Mouse (Mus musculus): ENCODE results near the gene Nup62.

Gene Nup62

DNA sequence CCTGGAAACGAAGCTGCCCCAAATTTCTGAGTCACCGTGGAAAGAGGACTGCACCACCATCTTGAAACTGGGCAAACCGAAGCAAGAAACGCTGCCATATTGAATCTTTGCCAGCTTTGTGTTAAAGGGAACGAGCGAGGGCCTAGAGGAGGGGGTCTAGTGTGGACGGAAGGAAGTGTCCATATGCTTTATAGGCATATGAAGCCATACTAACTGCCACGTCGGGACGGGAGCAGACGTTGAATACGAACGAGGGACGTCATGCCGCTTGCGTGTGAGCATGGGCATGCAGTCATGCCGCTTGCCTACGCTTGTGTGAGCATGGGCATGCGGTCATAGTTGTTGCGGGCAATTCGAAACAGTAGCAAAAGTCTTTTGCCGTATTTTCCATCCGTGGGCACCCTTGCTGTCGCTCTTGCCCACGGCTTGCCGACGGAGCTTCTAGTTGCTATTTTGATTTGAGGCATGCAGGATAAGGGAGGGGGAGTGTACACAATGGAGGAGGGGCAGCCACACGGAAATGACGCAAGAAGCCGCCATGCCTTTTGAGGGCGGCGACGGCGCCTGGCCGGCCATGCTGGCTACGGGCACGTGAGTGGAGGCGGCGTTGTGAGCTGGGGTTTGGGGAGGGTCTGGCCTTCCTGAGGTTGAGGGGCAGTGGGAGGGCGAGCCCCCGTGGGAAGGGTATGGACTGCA lies 33.7 kb downstream of the Nup62 start:
- DNase-seq = peak; percentile 93

DNA sequence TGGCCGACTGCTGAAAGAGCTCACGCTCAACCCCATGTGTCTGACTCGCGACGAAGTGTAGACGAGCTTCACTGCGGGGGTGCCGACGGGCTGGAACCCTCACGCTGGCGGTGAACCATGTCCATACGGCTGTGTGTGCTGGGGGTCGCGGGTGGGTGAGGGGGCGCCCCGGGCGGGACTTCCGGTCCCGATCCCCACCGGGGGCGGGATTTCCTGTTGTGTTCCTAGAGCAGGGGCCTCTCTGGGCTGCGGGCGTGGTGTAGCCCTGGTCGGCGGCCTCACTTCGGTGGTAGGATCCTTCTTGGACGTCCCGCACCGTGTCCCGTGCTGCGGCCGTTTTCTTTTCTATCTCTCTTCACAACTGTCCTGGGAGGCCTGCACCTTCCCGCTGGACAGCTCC lies 34.3 kb downstream of the Nup62 start:
- no peak for DNase-seq

DNA sequence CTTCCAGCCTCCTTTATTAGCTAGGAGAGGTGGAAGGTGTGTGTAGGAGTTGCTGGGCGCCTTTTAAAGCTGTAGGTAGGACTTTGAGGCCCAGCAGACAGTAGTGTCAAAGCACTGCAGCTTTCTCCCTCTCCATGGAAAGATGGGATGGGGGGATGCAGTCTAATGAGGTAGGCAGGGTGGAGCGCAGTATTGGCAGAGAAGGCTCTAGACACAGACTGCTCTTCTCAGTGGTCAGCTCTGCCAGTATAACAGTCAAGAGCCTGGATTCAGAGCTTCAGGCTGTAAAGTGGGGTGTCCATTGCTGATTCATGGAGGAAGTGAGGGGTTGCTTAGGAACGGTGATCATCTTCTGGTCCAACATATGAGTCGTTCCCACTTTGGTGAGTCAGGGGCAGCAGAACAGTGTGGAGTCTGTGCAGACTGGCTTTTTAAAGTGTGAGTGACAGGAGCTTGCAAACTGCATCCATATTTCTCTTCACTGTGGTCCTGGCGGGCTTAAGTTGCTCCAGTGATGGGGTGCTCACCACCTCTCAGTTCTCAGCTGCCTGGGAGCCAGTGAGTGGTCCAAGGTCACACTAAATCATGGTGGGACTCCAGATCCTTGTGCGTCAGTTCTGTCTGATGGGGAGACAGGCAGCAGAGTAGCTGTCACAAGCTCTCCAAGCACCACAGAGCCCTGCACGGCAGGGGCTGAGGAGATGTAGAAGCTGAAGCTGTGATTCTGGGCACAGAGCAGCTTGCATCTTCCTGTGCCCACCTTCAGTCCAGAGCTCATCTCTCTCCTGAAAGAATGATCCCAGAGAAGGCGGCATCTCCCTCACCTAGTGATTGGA lies 35.1 kb downstream of the Nup62 start:
- no peak for DNase-seq

DNA sequence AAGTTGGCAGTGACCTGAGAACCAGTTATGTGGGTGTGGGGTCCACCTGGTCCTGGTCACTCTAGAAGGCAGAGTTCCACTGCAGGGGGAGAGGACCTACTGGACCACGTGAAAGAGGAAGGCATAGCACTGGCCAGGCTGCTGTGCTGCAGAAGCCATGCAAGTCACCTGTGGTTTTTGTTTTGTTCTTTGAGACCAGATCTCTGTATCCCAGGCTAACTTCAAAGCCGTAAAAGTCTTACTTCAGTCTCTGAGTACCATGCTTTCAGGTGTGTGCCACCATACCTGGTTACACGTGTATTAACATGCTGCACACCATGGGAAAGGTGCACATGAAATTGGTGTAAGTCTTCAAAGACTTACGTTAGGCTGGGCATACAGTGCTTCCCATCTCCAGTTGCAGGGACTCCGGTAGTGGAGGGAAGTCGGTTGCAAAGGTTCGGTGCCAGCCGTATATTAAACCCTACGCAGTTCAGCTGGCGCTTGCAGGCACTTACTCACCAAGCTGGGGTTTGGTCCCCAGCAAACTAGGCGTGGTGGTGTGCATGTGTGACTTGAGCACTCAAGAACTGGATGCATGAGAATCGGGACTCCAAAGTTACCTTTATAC lies 35.8 kb downstream of the Nup62 start:
- DNase-seq = no peak

DNA sequence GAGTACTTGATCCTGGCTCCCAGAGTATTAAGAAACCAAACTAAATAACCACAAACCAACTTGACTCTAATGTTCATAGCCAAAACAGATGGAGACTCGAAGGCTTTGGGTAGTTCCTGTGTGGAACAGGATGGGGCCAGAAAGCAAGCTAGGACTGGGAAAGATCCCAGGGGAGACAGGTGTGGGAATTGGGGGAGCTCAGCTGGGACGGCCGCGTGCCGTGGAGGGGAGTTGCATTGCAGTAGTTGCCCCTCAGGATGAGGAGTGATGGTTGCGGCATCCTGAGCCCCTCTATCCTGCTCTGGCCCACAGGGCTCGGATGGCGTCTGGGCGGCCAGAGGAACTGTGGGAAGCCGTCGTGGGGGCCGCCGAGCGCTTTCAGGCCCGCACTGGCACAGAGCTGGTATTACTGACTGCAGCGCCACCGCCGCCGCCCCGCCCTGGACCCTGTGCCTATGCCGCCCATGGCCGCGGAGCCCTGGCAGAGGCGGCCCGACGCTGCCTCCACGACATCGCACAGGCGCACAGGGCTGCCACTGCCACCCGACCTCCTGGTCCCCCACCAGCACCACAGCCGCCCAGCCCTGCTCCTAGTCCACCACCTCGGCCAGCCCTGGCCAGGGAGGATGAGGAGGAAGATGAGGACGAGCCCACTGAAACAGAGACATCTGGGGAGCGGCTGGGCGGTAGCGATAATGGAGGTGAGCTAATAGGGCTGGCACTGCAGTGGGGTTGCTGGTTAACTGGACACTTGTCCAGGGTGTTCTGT lies 36.6 kb downstream of the Nup62 start:
- no peak for DNase-seq

DNA sequence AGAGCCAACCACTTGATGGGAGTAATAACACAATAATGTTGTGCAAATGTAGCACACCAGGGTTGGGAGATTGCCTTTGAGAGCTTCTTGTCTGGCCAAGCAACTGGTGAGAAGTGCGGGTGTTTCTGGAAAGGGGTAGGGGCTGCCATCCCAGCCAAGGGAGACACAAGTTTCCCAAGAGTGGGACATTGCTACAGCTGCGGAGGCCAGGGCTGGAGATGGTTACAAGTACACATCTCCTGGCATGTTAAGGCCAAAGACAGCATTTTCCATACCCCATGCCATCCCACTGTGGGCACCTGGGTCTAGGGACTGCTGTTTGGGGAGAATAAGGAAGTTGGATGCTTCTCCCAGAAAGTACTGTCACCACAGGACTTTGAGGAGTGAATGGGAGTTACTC lies 37.2 kb downstream of the Nup62 start:
- no peak for DNase-seq

DNA sequence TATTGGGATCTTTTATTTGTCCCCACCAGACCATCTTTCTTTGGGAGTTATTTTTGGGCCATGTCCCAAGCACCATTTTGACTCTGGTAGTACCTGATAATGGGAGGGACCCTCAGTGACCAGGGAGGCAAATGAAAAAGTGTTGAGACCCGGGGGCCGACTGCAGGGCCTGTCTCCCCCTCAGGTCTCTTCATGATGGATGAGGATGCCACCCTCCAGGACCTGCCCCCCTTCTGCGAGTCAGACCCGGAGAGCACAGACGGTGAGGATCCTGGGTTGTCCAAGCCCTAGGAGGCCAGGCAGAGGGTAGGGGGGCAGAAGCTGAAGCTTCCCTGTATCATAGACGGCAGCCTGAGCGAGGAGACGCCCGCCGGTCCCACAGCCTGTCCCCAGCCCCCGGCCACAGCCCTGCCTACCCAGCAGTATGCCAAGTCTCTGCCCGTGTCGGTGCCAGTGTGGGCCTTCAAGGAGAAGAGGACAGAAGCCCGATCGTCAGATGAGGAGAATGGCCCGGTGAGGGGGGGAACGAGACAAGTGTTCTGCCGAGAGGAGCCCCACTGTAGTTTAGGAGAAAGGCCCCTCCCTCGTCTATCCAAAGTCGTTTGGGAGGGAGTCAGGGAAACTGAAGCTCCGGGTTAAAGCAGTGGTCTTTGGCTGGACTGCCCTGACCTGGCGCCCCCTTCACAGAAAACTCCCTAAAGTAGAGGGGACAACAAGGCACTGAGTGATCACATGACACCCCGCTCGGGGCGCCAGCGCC lies 37.9 kb downstream of the Nup62 start:
- DNase-seq = no peak

DNA sequence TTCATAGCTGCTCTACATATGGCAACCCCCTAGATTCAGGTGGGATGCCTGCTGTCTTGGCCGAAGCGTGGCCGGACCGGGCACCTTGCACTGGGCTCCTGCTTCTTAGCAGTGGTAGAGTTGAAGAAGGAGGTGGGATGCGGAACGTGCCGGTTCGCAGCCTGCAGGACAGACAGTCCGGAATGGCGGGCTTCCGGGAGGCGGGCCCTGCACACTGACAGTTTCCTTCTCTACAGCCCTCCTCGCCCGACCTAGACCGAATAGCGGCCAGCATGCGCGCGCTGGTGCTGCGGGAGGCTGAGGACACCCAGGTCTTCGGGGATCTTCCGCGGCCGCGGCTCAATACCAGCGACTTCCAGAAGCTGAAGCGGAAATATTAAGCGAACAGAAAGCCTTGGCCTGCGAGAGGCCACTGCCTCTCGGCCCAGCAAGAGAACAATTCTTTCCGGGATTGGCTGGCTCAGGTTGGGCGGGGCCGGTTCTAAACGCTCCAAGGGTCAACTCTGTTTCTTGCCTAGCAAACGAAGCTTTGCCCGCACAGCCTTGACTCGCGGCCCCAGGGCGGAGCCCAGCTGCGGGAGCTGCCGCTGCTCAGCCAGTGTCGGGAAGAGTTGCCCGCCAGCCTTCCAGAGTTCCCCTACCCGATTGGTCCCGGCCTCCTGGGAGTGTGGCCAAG lies 38.6 kb downstream of the Nup62 start:
- peak; percentile 97 for DNase-seq

DNA sequence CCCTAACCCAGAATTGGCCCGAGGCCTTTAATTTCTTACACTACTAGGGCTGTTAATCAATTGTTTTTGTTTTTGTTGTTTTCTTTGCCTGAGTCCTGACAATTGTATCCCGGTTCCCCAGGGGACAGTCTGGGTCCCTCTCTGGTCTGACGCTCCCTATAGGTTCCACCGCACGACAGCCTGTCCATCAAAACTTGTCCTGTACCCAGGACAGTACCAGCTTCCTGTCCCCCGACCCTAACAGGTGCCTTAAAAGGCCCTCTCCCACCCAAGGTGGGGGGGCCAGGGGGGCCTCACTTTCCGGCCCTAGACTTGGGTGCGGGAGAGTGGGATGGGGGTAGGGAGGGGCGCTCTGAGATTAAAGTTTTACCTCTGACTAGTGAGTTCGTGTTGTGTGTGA lies 39.1 kb downstream of the Nup62 start:
- no peak for DNase-seq

DNA sequence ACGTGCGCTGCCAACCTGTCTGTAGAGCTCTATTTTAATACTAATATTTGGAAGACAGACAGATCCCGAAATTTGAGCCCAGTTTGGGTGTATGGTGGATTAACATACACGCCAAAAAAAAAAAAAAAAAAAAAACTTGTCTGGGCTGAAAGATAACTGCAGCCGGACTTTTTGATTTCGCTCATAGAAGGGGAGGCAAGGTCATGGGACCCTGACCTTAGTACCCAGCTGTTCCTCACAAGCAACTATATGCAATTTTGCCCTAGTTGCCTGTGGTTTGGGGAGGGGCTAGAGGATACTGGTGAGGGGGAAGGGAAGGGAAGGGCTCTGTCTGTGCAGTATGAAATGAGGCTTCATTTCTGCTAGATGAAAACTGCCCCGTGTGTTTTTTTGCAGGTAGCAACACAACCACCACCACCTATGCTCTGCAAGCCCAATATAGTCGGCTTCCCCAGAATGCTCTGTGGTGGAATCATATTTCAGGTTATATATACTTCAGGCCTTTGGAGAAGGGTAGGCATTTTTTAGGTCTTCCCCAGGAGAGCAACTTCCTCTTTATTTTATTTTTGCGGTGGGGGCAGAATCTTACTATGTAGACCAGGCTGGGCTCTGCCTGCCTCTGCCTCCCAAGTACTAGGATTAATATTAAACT lies 40.5 kb downstream of the Nup62 start:
- DNase-seq = no peak

DNA sequence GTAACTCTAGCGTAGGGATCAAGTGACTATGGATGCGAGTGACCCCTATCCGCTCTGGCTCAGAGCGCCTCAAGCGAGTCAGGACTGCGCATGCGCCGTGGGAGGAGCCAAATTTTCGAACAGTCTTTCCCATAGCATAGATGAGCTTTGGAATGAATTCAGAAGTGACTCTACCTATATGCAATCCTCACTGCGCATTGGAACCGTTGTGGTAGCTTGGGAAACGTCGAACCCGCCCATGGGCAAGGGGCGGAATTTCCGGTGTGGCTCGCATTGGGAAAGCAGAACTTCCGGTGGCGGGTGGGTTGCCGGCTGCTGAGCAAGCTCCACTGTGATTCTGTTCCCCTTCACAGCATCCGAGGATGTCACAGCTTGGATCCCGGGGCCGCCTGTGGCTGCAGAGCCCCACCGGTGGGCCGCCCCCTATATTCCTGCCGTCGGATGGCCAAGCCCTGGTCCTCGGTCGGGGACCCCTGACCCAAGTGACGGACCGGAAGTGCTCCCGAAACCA lies 41.2 kb downstream of the Nup62 start, which contains the start of gene Pnkp:
Pnkp (plus strand) TSS at position 98 of the 511 bp plus-strand sequence.
- DNase-seq = peak; percentile 85

DNA sequence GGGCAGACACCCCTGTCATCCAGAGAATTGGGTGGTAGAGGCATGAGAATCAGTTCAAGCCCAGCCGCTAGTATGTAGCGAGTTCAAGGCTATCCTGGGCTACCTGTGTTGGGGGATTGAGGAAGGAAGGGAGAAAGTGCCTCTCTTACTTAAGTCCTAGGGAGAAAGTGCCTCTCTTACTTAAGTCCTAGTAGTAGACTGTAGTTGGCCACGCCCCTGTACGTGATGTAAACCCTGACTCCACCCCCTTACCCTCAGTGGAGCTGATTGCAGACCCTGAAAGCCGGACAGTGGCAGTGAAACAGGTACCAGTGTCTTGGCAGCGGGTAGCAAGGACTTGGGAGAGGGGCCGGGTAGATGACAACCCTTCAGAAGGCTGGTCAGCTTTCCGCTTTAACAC lies 42.0 kb downstream of the Nup62 start:
- peak; percentile 56 for DNase-seq

DNA sequence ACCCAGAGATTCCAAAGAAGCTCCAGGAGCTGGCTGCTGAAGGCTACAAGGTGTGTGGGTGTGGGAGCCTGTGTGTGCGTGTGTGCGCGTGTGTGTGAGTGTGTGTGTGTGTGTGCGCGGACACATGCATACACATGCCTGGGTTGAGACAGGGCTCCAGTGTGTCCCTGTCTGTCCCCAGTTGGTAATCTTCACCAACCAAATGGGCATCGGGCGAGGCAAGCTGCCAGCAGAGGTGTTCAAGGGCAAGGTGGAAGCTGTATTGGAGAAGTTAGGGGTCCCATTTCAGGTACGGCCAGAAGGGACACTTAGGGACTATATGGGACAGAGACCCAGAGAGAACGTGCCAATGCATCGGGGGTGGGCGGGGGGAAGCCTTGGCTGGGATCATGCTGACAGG lies 44.0 kb downstream of the Nup62 start:
- DNase-seq = no peak

DNA sequence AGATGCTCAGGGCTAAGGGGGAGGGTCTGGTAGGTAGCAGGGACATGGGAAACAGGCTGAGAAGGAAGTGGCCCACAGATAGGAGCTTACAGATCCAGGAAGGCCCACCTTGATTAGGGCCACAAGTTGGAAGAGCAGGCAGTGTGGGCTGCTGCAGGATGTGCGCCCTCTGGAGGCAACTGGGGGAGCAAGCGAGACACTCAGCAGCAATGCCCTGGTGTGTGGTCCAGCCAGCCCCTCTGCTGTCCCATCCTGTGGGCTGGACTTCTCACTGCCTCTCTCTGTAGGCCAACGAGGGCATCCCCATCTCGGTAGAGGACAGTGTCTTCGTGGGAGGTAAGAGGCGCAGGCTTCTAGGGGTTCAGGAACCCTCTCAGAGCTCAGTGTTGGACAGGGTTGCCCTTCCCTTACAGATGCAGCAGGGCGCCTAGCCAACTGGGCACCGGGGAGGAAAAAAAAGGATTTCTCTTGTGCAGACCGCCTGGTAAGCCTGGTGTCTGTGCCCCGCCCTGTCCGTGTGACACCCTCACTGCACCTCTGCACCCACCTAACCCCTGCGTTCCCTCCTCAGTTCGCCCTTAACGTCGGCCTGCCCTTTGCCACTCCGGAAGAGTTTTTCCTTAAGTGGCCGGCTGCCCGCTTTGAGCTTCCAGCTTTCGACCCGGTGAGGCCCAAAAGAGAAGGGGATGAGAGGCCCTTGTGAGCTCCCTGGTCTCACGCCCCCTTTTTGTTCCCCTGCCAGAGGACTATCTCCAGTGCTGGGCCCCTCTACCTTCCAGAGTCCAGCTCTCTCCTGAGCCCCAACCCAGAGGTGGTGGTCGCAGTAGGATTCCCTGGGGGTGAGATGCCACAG lies 44.9 kb downstream of the Nup62 start:
- DNase-seq = no peak

DNA sequence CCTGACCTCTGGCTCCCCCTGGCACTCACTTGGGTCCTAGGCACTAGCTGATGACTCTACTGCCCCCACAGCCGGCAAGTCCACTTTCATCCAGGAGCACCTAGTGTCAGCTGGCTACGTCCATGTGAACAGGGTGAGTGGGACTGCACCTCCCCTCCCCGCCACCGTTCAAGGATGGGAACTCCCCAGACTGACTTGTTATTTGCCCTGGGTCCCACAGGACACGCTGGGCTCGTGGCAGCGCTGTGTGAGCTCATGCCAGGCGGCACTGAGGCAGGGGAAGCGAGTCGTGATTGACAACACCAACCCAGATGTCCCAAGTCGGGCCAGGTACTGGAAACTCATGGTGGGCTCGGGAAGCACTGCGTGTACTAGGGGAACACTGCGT lies 45.5 kb downstream of the Nup62 start:
- no peak for DNase-seq

DNA sequence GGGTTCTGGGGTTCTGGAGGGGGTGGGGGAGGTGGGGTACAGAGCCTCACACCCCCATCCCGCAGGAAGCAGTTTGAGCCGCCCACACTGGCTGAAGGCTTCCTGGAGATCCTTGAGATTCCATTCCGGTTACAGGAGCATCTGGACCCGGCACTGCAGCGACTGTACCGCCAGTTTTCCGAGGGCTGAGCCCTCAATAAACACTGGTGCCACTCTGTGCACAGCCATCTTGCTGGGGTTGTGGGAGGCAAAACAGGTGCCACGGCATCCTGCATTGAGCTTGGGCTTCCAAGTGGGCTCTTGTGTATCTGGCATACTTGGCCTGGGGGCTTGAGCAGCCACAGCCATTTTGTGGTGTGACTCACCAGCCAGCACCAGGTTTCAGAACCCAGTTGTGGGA lies 46.5 kb downstream of the Nup62 start:
- no peak for DNase-seq

DNA sequence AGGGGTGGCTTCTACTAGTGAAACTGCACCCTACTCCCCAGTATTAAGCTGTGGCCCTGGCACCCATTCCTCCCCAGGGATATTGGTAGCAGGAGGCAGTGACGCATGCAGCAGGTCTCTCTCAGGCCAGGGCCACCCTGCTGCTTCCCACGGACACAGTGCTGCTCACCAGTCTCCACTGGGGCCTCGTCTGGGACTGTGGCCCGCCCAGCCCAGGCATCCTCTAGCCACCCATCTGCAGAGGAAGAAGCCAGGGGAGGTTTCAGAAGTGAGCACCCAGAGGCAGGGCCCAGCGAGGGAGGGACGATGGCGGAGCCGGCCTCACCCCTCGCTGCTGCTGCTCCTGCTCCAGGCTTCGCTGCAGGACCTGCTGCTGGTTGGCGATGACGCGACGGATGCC lies 47.3 kb downstream of the Nup62 start:
- DNase-seq = no peak

DNA sequence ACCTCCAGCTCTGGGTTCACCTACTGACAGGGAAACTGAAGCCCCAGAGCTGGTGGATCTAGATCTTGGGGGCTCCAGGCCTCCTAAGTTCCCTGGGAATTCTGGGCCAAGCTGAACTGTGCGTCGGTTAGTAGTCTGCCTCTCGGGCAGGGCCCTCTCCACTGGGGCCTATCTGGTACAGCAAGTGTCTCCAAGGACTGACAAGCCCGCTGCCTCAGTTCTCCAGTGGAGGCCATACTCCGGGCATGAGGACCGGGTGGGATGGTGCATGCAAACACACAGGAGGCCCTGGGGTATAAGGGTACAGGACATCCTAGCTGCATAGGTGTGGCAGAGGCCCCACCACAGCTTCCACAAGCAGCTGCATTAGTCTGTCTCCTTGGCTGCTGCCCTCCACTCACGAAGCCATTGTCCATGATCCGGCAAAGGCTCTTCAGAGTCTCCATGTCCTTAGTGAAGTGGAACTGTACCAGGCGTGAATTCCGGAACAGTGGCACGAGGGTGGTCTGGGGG lies 48.1 kb downstream of the Nup62 start:
- DNase-seq = no peak

DNA sequence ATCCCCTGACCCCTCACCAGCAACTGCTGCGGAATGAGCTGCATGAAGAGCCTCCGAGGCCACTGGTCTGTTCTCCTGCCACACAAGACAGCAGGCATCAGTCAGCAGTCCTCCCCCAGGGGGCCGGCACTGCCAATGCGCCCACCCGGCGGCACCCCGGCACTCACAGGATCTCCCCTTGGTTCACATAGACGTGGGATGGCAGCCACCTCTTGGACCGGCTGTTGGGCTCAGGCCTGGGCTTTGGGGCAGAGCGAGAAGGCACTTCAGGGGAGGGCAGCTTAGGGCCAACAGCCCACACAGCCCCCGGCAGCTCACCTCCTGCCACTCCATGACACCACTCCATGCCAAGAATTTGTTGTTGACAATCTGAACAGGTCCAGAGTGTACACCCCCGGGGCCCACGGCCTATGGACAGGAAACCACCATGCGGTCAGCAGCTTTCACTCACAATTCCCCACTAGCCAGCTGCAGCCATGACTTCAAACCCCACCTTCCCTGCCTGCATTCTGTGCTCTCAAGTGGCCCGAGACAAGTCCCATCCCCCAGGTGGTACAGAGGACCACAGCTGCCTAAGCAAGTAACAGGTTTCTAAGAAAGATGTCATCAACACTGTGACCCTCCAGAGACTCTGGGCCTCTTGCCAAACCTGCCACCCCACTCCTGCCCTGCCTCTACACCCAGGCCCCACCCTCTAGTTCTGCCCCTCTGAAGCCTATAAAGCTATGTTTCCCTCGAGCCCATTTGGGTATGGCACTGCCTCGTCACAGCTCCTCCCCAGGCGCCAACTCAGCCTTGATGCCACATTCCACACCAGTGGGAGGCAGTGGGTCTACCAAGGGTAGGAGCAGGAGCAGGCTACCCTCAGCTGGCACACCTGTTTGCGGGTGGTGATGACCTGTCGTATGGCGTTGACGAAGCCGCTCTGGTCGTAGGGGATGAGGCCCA lies 49.0 kb downstream of the Nup62 start:
- DNase-seq = peak; percentile 15
